In the genomic region with DNA sequence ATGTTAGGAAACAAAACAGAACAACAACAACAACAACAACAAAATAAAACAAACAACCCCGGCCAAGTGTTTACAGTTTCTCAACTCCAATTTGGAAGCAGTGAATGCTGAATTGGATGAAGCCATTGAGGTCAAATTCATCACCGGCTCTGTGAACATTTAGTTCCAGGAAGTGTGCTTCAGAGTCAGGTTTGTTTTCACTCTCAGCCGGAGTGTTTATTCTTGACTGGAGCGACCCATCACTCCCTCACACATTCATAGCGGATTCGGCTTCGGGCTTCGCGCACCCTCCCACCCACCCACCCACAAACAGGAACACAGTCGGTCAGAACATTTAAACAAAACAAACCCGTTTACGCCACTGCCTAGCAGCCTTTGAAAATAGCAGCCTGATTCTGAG, we compare ENCODE assay signal across 11 mouse cellular contexts.
DNase-seq lines count a peak whose midpoint lies in the region; ATAC-seq lines count a peak whose summit lies in the region.
"Had no signal": no experiment of that assay in that cellular context is flagged by ENCODE, and none has a peak within 500 bp of the region (broad histone marks: within the 10 kb centered on the region; RNA-seq: fewer than 3 reads in every experiment).

No protein-coding gene starts in this region.

- no peak for DNase-seq in kidney, adult 8-10 months
- no peak for DNase-seq in hindbrain, embryonic 14.5 days (ENCODE audit: low spot score)
- DNase-seq: adrenal gland, adult 8-10 months; cerebellum, adult 8-10 months had no signal

- no peaks in the 10 kb centered on the region for H3K36me3 ChIP-seq in kidney, embryonic 16.5 days (ENCODE audit: insufficient read depth, low read length)
- no peaks in the 10 kb centered on the region for H3K36me3 ChIP-seq in hindbrain, embryonic 14.5 days (replicated peaks; ENCODE audit: control insufficient read depth, insufficient read depth)
- H3K36me3 ChIP-seq in limb, embryonic 12.5 days = no peaks in the 10 kb centered on the region
- H3K36me3 ChIP-seq in neural tube, embryonic 13.5 days = no peaks in the 10 kb centered on the region
- no peaks in the 10 kb centered on the region for H3K36me3 ChIP-seq in forebrain, embryonic 13.5 days (ENCODE audit: poor library complexity, severe bottlenecking)
- H3K36me3 ChIP-seq in forebrain, embryonic 16.5 days (ENCODE audit: control insufficient read depth, insufficient read depth) = no peaks in the 10 kb centered on the region
- H3K36me3 ChIP-seq: midbrain, embryonic 12.5 days had no signal

- H3K4me3 ChIP-seq in kidney, embryonic 16.5 days (ENCODE audit: low read length) = peak overlapping the region; percentile 30
- no peak overlapping the region for H3K4me3 ChIP-seq in hindbrain, embryonic 14.5 days (replicated peaks; ENCODE audit: low read length)
- peak overlapping the region; percentile 16 for H3K4me3 ChIP-seq in limb, embryonic 12.5 days (replicated peaks)
- peak overlapping the region; percentile 5; the same call in 1 of the 2 replicates for H3K4me3 ChIP-seq in neural tube, embryonic 13.5 days
- H3K4me3 ChIP-seq in forebrain, embryonic 13.5 days = no peak overlapping the region
- no peak overlapping the region for H3K4me3 ChIP-seq in forebrain, embryonic 16.5 days (replicated peaks; ENCODE audit: low read length)
- H3K4me3 ChIP-seq: erythroblast, embryonic 14.5 days; midbrain, embryonic 12.5 days had no signal

- ATAC-seq in kidney, embryonic 16.5 days (ENCODE audit: low FRiP score, low TSS enrichment) = no peak
- no peak for ATAC-seq in hindbrain, embryonic 14.5 days (ENCODE audit: low FRiP score)
- ATAC-seq in limb, embryonic 12.5 days (ENCODE audit: insufficient number of reproducible peaks, insufficient read depth, low FRiP score, low TSS enrichment, low read depth) = no peak
- no peak for ATAC-seq in neural tube, embryonic 13.5 days (ENCODE audit: low read depth)
- ATAC-seq in forebrain, embryonic 13.5 days = no peak
- no peak for ATAC-seq in forebrain, embryonic 16.5 days

- H3K27me3 ChIP-seq in kidney, embryonic 16.5 days (ENCODE audit: insufficient read depth, low read length) = no peaks in the 10 kb centered on the region
- H3K27me3 ChIP-seq in hindbrain, embryonic 14.5 days (ENCODE audit: control insufficient read depth, insufficient read depth, low read length) = 0 out of 2 replicates have a peak, but pooled peaks cover 3% of the 10 kb centered on the region
- peaks cover 42% of the 10 kb centered on the region for H3K27me3 ChIP-seq in limb, embryonic 12.5 days
- 0 out of 2 replicates have a peak, but pooled peaks cover 9% of the 10 kb centered on the region for H3K27me3 ChIP-seq in neural tube, embryonic 13.5 days
- H3K27me3 ChIP-seq in forebrain, embryonic 13.5 days = peaks cover 3% of the 10 kb centered on the region; the same call in 1 of the 2 replicates
- no peaks in the 10 kb centered on the region for H3K27me3 ChIP-seq in forebrain, embryonic 16.5 days (replicated peaks; ENCODE audit: control insufficient read depth, insufficient read depth, low read length)

- H3K4me1 ChIP-seq in kidney, embryonic 16.5 days (ENCODE audit: insufficient read depth, low read length) = peaks cover 13% of the 10 kb centered on the region; the same call in 1 of the 2 replicates
- H3K4me1 ChIP-seq in hindbrain, embryonic 14.5 days (replicated peaks; ENCODE audit: control insufficient read depth, insufficient read depth, low read length) = no peaks in the 10 kb centered on the region
- peaks cover 29% of the 10 kb centered on the region for H3K4me1 ChIP-seq in limb, embryonic 12.5 days (replicated peaks)
- H3K4me1 ChIP-seq in neural tube, embryonic 13.5 days (replicated peaks) = peaks cover 23% of the 10 kb centered on the region; the same call in 1 of the 2 replicates
- 0 out of 2 replicates have a peak, but pooled peaks cover 3% of the 10 kb centered on the region for H3K4me1 ChIP-seq in forebrain, embryonic 13.5 days
- H3K4me1 ChIP-seq in forebrain, embryonic 16.5 days (replicated peaks; ENCODE audit: control insufficient read depth, insufficient read depth, low read length) = peaks cover 2% of the 10 kb centered on the region; the same call in 1 of the 2 replicates
- H3K4me1 ChIP-seq: midbrain, embryonic 12.5 days had no signal

- 7% methylated on average over 12 of the region's 12 CpGs for whole genome bisulfite sequencing in kidney, embryonic 16.5 days
- WGBS in hindbrain, embryonic 14.5 days = 55% methylated on average over 12 of the region's 12 CpGs
- WGBS in limb, embryonic 12.5 days = 20% methylated on average over 12 of the region's 12 CpGs
- 48% methylated on average over 12 of the region's 12 CpGs for WGBS in neural tube, embryonic 13.5 days
- WGBS in forebrain, embryonic 13.5 days = 70% methylated on average over 12 of the region's 12 CpGs
- 65% methylated on average over 12 of the region's 12 CpGs for WGBS in forebrain, embryonic 16.5 days

- H3K27ac ChIP-seq in kidney, embryonic 16.5 days (ENCODE audit: low read length) = peak overlapping the region; percentile 47; the same call in 1 of the 2 replicates
- H3K27ac ChIP-seq in hindbrain, embryonic 14.5 days = no peak overlapping the region
- no peak overlapping the region for H3K27ac ChIP-seq in limb, embryonic 12.5 days
- peak overlapping the region; percentile 56; the same call in 1 of the 2 replicates for H3K27ac ChIP-seq in neural tube, embryonic 13.5 days (replicated peaks)
- H3K27ac ChIP-seq in forebrain, embryonic 13.5 days = no peak overlapping the region
- no peak overlapping the region for H3K27ac ChIP-seq in forebrain, embryonic 16.5 days (ENCODE audit: low read length)
- H3K27ac ChIP-seq: midbrain, embryonic 12.5 days had no signal

- H3K4me2 ChIP-seq in kidney, embryonic 16.5 days (replicated peaks; ENCODE audit: low read depth, low read length) = peak overlapping the region; percentile 61
- 0 out of 2 replicates have a peak overlapping the region, but pooled peaks have one; percentile 6 for H3K4me2 ChIP-seq in hindbrain, embryonic 14.5 days (replicated peaks)
- peak overlapping the region; percentile 50 for H3K4me2 ChIP-seq in limb, embryonic 12.5 days
- H3K4me2 ChIP-seq in neural tube, embryonic 13.5 days = peak overlapping the region; percentile 28
- no peak overlapping the region for H3K4me2 ChIP-seq in forebrain, embryonic 13.5 days
- no peak overlapping the region for H3K4me2 ChIP-seq in forebrain, embryonic 16.5 days (ENCODE audit: low read length)
- H3K4me2 ChIP-seq: midbrain, embryonic 12.5 days had no signal

- H3K9ac ChIP-seq in kidney, embryonic 16.5 days (replicated peaks; ENCODE audit: low read length) = peak overlapping the region; percentile 51
- no peak overlapping the region for H3K9ac ChIP-seq in hindbrain, embryonic 14.5 days
- H3K9ac ChIP-seq in limb, embryonic 12.5 days (replicated peaks) = no peak overlapping the region
- 0 out of 2 replicates have a peak overlapping the region, but pooled peaks have one; percentile 22 for H3K9ac ChIP-seq in neural tube, embryonic 13.5 days
- no peak overlapping the region for H3K9ac ChIP-seq in forebrain, embryonic 13.5 days
- H3K9ac ChIP-seq in forebrain, embryonic 16.5 days (replicated peaks; ENCODE audit: low read depth, low read length) = no peak overlapping the region
- H3K9ac ChIP-seq: midbrain, embryonic 12.5 days had no signal

- H3K9me3 ChIP-seq in kidney, embryonic 16.5 days (ENCODE audit: low read length) = no peaks in the 10 kb centered on the region
- H3K9me3 ChIP-seq in hindbrain, embryonic 14.5 days (ENCODE audit: control insufficient read depth, low read length) = no peaks in the 10 kb centered on the region
- H3K9me3 ChIP-seq in limb, embryonic 12.5 days = no peaks in the 10 kb centered on the region
- no peaks in the 10 kb centered on the region for H3K9me3 ChIP-seq in neural tube, embryonic 13.5 days
- H3K9me3 ChIP-seq in forebrain, embryonic 13.5 days (replicated peaks) = no peaks in the 10 kb centered on the region; the same call in 1 of the 2 replicates
- no peaks in the 10 kb centered on the region for H3K9me3 ChIP-seq in forebrain, embryonic 16.5 days (ENCODE audit: control insufficient read depth, low read length)
- H3K9me3 ChIP-seq: midbrain, embryonic 12.5 days had no signal

Comparison
In these comparisons a context has a peak if more than half of its experiments do, and no peak if none do; other contexts are left out.
1. H3K27ac ChIP-seq: peak in kidney, embryonic 16.5 days (single experiment) and neural tube, embryonic 13.5 days (single experiment); none in hindbrain, embryonic 14.5 days (single experiment), limb, embryonic 12.5 days (single experiment), forebrain, embryonic 13.5 days (single experiment) and forebrain, embryonic 16.5 days (single experiment).
2. H3K4me2 ChIP-seq: peak in kidney, embryonic 16.5 days (single experiment), hindbrain, embryonic 14.5 days (single experiment), limb, embryonic 12.5 days (single experiment) and neural tube, embryonic 13.5 days (single experiment); none in forebrain, embryonic 13.5 days (single experiment) and forebrain, embryonic 16.5 days (single experiment).
3. H3K4me3 ChIP-seq: peak in kidney, embryonic 16.5 days (single experiment), limb, embryonic 12.5 days (single experiment) and neural tube, embryonic 13.5 days (single experiment); none in hindbrain, embryonic 14.5 days (single experiment), forebrain, embryonic 13.5 days (single experiment) and forebrain, embryonic 16.5 days (single experiment).
4. H3K9ac ChIP-seq: peak in kidney, embryonic 16.5 days (single experiment) and neural tube, embryonic 13.5 days (single experiment); none in hindbrain, embryonic 14.5 days (single experiment), limb, embryonic 12.5 days (single experiment), forebrain, embryonic 13.5 days (single experiment) and forebrain, embryonic 16.5 days (single experiment).